Mouse (Mus musculus): ENCODE results near the gene Map2k6.
A peak's percentile ranks its signal among the peaks of the same experiment; 100 is the strongest.

Gene Map2k6

DNA sequence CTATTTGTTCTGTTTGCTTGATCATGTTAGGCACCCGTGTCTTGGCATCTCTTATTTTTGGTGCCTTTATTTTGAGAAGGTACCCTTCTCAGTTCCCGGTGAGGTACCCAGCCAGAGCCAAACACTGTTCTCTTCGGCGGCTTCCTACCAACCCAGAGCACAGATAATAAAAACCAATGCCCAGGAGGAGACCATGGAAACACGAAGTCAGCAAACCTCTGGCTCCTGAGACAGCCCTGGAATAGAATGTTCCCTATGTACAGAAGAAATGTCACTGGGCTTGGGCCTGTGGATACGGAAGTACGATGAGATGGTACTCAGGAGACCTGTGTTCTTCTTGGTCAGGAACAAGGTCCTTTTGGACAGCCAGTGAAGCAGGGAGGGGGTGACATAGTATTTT lies 89.4 kb downstream of the Map2k6 start:
- no peak for DNase-seq

- DNase-seq = no peak
Measured at GRCm38 (mm10) chr11:110495323-110496060, 96.6 kb downstream of the Map2k6 start.

DNA sequence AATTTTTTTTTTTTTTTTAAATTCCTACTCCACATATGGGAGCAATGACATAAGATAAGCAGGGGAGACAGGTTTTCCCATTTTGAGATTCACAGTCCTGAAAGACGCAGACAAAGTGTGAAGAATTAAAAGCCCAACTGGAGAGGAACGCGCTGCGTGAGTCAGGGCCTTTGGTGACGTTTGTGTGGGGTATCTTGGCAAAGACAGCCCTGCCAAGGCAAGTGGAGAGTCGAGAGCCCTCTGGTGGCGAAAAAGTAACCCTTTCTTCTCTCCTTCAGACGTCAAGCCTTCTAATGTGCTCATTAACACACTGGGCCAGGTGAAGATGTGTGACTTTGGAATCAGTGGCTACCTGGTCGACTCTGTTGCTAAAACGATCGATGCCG lies 97.1 kb downstream of the Map2k6 start:
- DNase-seq = no peak

DNA sequence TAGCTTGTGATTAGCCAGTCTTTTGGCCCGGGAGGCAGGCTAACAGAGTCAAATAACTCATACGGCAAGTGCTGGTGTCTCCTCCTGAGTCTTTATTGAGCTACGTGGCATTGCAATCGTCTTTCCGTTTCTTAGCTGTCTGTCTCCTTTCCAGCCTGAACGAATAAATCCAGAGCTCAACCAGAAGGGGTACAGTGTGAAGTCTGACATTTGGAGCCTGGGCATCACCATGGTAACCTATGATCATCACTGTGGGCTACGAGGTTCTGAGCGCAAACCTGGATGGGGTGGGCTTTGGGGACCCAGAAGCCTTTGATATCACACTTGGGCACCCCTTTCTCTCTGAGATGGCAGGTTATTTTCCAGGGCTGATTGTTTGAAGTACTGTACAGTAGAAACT lies 98.8 kb downstream of the Map2k6 start:
- no peak for DNase-seq

DNA sequence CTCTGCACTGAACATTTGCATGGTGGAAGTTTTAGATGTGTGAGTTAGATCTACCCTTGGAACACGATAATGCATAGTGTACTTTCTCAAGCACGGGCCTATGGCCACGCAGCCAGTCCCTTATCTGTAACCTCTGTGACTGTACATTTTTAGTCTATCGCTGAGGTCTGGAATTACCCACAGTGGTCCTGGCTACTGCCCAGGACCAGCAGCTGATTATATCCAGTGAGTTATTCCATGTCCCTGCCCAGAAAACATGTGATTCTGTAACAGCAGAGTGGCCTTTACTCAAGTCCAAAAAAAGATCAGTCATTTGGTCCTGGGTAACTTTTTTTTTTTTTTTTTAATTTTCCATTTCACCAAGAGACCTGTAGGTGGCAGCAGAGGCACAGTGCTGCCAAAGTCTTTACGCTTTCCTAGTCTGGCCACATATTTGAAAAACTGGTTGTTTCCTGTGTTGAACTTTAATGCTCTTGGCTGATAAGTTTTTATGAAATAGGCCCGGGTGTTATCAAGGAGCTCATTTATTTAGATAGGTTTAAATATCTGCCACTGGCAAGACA lies 99.8 kb downstream of the Map2k6 start:
- DNase-seq = no peak

- no peak for DNase-seq
Measured at GRCm38 (mm10) chr11:110502937-110503670, 104.2 kb downstream of the Map2k6 start.

DNA sequence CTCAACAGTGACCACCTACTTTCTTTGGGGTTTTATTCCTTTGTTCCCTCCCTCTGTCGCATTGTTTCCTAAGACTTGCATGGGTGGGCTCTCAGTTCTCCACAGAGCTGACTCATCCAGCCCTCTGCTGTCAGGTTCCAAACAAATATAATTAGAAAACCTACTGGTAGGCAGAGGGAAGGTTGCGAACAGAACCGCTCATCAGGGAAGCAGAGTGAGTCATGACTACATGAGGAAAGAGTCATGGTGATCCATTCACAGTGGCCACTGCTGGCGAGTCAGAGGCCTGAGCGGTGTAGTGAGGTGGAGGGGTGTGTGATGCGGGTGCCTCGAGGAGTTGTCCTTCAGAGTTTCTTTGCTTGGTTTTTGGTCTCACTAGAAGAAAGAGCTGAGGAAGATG lies 112.5 kb downstream of the Map2k6 start:
- DNase-seq = no peak

- DNase-seq = no peak
Measured at GRCm38 (mm10) chr11:110518648-110519047, 119.7 kb downstream of the Map2k6 start.

DNA sequence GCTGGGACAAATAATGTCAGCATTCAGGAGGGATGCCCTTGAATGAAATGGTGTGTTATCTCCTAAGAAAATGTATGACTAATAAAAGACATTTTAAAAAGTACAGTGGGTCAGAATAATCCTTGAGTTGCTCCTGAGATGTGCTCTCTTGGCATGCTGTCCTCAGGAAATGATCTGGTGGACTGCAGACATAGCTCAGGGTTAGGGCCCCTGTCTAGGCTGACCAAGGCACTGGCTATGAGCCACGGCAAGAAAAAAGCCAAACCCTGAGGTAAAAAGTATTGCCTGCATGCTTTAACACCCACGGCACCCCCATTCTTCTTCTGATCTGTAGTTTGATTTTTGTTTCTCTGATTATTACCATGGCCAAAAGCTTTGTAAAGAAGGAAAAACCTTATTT lies 124.0 kb downstream of the Map2k6 start:
- DNase-seq = no peak

DNA sequence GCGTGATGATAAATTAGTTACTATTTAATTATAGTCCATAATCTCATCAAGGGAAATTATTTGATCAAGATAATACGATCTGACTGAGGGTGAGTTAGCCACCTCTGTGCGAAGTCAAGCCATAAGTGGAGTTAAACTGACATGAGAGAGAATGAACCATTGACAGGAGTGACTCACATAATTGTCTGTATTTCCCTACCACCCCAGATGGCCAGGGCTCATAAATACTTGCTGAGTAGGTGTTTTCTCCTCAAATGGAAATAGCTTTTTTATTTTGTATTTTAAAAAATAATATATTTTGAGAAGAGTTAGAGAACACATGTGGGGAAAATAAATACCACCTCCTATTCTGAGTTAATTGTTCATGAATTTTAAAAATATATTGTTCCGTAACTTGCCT lies 127.2 kb downstream of the Map2k6 start:
- no peak for DNase-seq

DNA sequence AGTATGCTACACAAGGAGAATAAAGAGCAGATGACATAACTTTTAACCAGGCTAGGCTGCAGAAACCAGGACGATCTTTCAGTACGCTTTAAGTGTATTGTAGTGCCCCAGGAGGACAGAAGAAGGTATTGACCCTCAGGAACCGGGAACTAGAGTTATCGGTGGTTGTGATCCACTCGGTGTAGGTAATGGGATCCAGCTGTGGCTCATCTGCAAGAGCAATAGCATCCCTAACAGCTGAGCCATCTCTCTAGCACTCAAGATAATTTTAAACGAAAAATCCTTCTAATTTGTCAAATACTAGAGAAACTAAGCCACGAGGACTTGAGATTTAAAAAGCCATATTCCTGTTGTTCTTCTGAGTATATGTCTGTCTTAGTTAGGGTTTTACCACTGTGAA lies 132.2 kb downstream of the Map2k6 start:
- DNase-seq = no peak

DNA sequence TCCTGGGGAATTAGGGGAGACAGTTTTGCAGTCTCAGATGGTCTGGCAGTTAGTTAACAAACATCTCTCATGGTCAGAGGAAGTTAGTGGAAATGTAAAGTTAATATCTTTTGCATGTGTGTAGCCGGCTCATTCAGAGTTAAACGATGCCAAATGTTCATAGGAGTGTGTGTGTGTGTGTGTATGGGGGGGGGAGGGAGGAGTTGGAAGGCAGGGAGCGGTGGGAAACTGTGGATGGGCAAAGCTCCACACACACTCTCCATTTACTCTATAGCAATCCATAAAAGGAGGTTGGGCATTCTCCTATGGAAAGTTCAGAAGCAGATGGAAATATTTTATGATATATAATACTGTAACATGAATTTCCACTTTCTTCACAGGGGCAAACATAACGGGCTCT lies 135.9 kb downstream of the Map2k6 start:
- no peak for DNase-seq

- no peak for DNase-seq
Measured at GRCm38 (mm10) chr11:110536533-110536932, 137.6 kb downstream of the Map2k6 start.

DNA sequence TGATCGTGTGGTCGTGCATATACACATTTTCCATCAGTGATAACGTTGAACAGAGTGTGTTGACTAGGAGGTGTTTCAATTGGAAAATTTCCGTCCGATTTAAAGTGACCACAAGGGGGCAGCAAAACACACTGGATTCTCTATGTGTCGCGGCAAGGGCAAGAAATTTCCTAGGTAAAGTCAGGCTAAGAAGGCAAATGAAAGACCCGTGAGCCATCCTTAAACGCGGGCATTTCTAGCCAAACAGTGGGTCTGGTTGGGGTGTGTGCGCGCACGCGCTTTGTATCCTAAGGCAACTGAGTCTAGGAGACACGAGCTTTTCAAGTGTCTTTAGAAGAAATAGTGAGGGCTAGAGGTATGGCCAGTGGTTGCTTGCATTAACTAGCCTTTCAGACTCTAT lies 138.7 kb downstream of the Map2k6 start:
- DNase-seq = peak; percentile 18

DNA sequence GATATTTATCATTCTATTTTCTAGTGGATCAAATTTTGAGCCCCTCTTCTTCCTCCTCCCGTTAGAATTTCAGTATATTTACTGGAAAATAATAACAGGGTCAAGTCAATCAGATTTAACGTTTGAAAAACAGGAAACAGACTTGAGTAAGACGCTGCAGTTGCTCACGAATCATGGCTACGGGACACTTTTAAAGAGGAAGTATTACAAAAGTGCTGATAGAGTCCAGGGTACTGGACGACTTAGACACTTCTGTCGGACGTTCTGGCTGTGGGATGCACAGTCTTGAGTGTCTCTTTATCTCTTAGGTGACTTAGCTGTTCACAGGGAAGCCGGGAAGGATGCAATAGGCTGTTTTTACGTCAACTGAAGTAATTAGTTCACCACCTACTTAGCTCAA lies 139.3 kb downstream of the Map2k6 start:
- no peak for DNase-seq

GRCm38 (mm10) chr11:110541933-110542332 lies 143.0 kb downstream of the Map2k6 start:
- no peak for DNase-seq

DNA sequence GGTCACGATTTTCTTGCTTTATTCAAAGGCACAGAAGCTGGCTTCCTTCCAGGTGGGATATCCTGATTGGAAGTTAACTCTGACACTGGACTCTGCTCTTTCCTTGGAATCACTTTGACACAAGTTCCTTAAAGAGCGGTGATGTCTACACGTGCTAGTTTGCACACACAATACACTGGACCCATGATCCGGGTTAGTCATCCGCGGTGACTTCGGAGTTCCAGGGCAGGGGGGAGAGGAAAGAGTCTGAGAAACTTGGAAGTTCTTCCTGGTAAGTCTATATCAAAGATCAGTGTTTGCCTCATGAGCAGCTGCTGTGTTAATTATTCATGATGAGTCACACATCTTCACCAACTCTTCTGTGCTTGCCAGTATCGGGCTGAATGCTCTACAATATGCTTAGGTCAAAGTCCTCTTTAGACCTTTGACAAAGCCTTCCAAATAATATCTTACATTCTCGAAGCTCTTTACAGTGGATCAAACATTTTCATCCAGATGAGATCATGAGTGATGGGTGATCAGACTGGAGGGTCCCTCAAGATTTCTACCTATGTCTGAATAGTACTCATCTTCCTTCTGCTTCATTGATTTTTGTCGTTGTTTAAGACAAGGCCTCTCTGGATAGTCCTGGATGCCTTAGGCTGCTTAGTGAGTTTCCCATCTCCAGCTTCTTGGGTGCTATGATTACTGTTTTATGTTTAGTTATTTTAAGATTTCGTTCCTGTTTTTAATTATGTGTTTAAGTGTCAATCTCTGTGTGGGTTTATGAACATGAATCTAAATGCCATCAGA lies 145.7 kb downstream of the Map2k6 start:
- DNase-seq = no peak

- no peak for DNase-seq
Measured at GRCm38 (mm10) chr11:110545416-110545815, 146.5 kb downstream of the Map2k6 start.

- no peak for DNase-seq
Measured at GRCm38 (mm10) chr11:110551471-110551967, 152.6 kb downstream of the Map2k6 start.

GRCm38 (mm10) chr11:110562320-110563081 lies 163.6 kb downstream of the Map2k6 start:
- DNase-seq = no peak

DNA sequence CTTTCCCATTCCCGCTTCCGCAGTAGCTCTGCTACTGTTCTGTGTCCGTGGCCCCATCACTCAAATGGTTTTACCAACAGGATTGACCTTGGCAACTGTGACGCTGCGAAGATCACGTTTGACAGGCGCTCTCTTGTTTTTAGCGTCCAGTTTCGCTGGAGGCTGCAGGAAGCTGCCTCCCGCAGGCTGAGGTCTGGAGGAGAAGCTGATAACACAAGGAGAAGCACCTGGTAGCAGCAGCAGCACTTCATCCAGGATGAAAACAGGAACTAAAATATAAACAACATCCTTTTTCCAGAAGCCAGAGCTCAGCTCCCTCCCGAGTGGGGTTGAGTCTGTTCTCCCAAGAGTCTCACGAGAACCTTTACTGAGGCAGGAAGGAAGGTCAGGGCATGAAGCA lies 164.3 kb downstream of the Map2k6 start:
- DNase-seq = no peak

- no peak for DNase-seq
Measured at GRCm38 (mm10) chr11:110563801-110564200, 164.9 kb downstream of the Map2k6 start.
